Mouse (Mus musculus) gastrocnemius, postnatal 4 days (tissue): ENCODE measurements around the gene Stx17. TPM values are rescaled to one million over a fixed set of nuclear protein-coding genes. Genes with fewer than 3 reads are reported as not detected.

ENCODE experiments used
- DNase-seq, 2 experiments: peaks; one replicate each; pipeline ENCODE4 v3.0.0; 2021 to 2022; ENCODE audit warnings: low spot score in 2 of 2, mixed read lengths in 2 of 2
- microRNA-seq: library from miRNA; unstranded; fragments of <30 nt; microRNA quantifications from one replicate; pipeline ENCODE4 v1.2.0, GENCODE M21; 2021
- total RNA-seq, 2 experiments: library from RNA; stranded (reverse); gene quantifications; 2 replicates each; pipeline ENCODE4 v1.2.3; 2021

Stx17 gene
- total RNA-seq, 2 experiments from 2014 or later: 35.7 to 36.4 TPM

DNA sequence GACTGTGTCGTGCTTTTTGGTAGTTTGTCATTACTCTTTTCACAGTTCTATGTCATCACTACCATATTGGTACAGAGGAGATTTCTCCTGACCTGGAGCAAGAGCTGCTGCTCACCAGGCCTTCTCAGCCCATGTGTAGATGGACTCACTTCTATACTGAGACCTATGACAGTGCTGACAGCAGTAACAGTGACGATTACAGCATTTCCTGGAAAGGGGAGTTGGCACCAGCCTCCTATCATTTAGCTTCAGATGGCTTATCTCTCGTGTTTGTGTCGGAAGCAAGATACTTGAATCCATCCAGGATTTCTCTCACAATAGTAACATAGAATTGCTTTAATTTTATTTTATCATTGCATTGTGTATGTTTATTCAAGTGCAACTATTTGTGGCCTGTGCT, 35.7 kb downstream of the Stx17 start:
- DNase-seq: no peak

GRCm38 (mm10) chr4:48163851-48164250, 39.1 kb downstream of the Stx17 start:
- no peak for DNase-seq

DNA sequence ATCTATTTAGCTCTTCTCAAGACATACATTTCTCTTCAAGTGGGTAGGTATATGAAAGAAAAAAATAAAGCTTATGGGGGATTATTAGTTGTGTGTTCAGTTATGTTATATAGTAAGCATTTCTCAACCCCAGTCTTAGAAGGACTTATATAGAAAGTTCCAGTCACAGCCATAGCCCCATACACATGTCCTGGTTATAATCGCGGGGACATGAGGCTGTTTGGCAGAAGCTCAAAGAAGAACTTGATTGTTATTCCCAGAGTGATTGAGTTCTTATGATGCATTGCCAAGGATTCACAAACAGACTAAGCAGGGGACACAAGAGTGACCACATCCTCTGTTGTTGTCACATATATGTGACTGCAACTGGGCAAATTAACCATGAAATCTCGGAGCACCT, 51.0 kb downstream of the Stx17 start:
- no peak for DNase-seq

DNA sequence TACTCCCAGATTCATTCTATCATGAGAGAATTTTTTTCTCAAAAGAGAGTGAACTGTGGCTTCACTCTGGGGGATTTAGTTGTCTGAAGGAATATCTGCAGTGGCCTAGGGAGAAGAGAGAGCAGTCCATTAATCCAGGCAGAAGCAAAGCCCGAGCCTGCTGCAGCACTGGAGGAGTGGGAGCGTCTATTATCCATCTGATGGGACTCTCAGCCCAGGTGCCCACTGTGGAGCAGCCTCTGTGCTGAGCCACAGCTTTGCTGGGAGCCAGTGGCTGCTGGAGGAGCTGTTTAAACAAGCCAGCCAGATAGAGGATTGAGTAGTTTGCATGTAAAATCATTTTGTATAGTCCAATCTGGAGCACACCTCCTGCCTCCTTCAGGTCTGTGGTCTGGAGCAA, 56.2 kb downstream of the Stx17 start:
- no peak for DNase-seq

DNA sequence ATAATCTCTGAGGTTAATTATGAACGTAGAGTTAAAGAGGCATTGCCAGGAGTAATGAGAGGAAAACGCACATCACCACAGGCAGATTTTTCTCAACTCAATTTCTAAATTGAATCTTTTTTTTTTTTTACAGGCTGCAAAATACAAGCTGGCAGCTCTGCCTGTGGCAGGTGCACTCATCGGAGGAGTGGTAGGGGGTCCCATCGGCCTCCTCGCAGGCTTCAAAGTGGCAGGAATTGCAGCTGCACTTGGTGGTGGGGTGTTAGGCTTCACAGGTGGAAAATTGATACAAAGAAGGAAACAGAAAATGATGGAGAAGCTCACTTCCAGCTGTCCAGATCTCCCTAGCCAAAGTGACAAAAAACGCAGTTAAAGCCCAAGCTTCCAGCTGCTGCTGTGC, 56.7 kb downstream of the Stx17 start:
- no peak for DNase-seq

GRCm38 (mm10) chr4:48182115-48182806, 57.5 kb downstream of the Stx17 start:
- no peak for DNase-seq

DNA sequence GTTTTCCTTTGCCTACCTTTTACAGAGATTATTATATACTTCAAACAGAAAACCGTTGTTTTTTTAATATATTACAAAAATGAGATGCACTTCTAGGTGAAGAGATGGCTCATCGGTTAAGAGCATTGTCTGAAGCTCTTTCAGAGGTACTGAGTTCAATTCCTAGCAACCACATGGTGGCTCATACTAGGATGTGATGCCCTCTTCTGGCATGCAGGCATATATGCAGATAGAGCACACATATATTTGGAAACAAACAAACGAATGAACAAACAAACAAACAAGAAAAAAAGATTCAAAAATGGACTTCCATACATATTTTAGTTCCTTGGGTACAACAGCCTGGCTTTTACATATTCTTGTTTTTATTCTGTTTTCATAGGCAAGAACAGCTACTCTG, 73.2 kb downstream of the Stx17 start:
- no peak for DNase-seq

DNA sequence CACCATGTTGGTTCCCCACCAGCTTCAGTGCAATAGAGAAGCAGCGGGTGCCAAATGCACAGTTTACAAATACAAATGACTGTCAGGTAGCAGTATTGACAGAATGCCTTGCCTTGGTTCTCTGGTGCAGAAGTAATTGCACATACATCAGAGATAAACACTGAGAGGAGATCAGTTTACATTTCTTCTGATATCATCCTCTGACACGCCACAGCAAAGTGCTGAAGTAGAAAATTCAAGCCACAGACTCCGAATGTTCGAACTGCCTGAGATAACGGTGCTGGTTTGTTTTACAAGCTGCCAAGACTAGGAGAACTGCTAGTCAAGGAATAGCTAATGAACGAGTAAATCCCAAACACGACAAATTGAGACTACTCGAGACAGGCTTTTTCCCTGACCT, 73.7 kb downstream of the Stx17 start:
- no peak for DNase-seq

GRCm38 (mm10) chr4:48203564-48203963, 78.8 kb downstream of the Stx17 start:
- DNase-seq: no peak

GRCm38 (mm10) chr4:48225173-48225572, 100.5 kb downstream of the Stx17 start:
- DNase-seq: peak; percentile 33 to 65

GRCm38 (mm10) chr4:48225604-48226003, 100.9 kb downstream of the Stx17 start:
- DNase-seq: no peak

- DNase-seq: no peak
Observed at GRCm38 (mm10) chr4:48226800-48227199, 102.1 kb downstream of the Stx17 start.

Small RNA genes within 50 kb of the gene (microRNA-seq; reads per million reads assigned to microRNA genes)
- not detected for gene Mir1958

Other genes with a start within 250 kb of the Stx17 start
- gene Nr4a3, start 79.8 kb upstream of the Stx17 start, total RNA-seq: 1 to 10 TPM; 1.5 to 1.6 TPM
- gene Erp44, start 154.6 kb downstream of the Stx17 start, total RNA-seq: 10 to 100 TPM; 37.0 to 39.6 TPM
- gene Invs, start 154.8 kb downstream of the Stx17 start, total RNA-seq: 1 to 10 TPM; 6.7 to 7.0 TPM